Mouse (Mus musculus) A20 (cell line): ENCODE data around the gene Rbm28.

Experiments used
- DNase-seq: peaks from one replicate; pipeline ENCODE4 v3.0.0-alpha.2; 2011; ENCODE audit warnings: low read depth, low spot score

Rbm28 gene

GRCm38 (mm10) chr6:29143608-29144007 lies 21.2 kb downstream of the Rbm28 start:
- peak; percentile 50 for DNase-seq

- no peak for DNase-seq
Observed at GRCm38 (mm10) chr6:29137441-29137840, 27.4 kb downstream of the Rbm28 start.

DNA sequence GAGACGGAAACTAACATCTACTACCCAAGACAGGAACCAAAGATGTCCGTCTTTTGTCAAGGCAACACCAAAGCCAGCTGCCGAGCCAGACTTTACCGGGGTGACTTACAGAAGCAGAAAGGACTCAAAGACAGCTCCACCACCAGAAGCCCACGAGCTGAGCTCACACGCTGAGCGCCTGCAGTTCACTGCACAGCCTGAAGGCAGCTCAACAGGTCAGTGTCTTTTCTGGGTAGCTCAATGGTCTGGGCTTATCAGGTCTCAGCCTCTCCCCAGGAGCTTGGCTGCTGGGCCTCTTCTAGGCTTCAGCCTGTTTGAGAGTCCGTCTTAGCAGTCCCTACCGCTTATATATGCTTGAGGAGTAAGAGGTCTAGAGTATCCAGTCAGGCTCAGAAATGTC lies 31.7 kb downstream of the Rbm28 start:
- DNase-seq, result no peak

DNA sequence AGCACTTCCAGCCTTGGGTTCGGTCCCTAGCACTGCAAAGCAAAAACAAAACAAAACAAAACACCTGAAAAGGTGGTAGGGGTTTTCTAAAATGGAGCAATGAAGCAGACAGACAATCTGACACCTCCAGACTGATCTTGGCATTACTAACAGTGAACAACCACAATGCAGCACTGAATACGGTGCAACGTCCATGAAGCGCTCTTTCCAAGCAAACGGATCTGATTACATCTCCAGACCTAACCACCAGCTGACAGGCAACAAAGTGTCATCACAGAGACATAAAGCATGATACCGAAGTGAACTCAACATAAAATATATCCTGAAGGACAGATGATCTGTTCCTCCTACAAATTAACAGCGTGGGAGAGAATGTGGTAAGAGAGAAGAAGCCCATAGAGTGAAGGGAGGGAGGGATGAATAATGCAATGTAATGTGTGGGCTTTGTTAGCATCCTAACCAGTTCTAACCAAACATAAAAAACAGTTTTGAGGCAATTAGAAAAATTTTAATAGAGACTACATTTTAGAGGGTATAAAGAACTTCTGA lies 37.9 kb downstream of the Rbm28 start:
- no peak for DNase-seq

DNA sequence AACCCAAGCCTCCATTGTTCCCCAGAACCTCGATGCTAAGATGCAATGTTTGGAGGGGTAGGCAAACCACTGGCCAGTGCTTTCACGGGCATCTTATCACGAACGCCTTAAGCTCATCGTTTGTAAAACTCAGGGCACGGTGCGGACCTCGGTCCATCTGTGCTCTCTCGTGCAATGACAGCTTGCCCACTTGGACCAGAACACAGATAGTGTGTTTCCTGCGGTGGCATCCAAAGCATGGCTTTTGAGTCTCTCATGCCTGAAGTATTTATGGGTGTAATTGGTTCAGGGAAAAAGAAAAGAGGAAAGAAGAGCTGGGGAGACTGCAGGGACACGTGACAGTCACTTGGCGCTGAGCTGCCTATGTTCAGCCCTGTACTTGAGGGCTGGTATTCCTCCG lies 44.8 kb downstream of the Rbm28 start:
- no peak for DNase-seq

DNA sequence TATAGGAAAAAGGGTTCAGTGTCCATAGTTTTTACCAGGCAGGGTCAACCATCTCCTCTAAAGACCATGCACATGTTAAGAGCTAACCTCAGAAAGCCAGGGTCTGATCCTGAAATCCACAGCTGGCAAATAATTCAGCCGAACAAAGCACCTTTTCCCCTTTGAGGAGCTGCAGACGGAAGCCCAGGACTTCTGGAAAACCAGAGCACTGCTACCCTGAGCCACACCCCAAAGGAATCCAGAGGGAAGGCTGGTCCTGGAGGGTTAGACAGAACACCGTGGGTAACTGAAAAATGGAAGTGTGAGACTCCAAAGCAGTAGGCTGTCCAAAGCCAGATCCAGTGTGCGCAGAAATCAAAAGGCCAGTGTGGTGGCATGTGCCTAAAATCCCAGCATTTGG lies 45.8 kb downstream of the Rbm28 start:
- no peak for DNase-seq

DNA sequence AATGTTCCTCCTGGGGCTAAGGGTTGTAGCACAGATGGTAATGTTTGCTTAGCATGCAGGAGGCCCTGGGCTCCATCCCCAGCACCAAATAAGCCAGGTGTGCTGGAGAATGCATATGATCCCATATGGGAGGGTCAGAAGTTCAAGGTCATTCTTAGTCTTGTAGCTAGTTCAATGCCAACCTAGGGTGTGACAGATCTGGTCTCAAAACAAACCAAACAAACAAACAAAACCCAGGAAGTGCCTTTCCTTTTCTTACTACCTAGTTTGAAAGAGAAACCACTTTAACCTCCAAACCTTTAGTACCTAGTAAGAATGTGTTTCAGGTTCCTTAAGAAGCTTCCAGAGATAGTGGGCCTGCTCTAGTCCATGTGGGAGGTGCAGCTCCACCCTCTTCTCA lies 46.6 kb downstream of the Rbm28 start:
- no peak for DNase-seq

DNA sequence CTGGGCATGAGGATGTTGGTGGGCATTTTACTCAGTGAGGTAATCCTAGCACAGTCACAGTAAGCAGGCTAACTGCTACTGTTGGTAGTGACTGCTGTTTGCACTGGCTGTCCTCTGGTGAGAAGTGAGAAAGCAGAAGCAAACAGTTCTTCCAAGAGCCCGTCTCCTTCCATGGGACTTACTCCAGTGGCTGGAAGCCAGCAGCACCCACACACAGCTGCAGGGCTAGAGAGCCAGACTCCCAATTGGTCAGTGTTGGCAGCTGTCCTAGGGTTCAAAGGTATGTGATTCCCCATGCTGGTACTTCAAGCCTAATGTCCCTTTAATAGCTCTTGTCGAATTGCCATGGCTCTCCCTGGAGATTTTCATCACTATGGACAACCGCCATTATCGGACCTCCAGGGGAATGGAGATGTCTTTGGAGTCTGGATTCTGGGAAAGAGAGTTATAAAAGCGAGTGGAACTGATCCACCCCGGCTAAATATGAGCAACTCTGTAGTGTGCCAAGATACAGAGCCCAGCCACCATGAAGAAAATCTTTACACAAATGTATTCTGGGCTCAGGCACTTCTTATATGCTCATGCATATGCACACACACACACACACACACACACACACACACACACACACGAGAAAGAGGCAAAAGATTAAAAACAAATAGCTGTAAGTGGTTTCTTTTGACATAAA lies 47.2 kb downstream of the Rbm28 start:
- no peak for DNase-seq

GRCm38 (mm10) chr6:29115756-29116155 lies 49.0 kb downstream of the Rbm28 start:
- no peak for DNase-seq

DNA sequence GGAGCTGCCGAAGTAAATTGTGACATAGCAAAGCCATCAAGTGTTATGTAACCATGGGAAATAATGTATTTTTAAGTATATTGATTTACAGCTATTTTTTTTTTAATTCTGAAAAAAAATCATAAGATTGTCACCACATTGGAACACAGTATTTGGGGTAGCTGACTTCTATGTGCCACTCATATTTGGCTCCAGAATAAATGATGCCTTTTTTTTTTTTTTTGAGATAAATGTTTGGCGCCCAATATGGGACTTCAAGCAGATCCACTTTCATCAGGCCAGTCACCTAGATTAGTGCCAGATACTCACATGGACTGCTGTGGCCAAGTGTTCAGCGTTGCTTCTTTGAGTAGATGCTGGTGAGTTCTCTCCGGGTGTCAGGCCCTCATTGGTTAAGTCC lies 53.3 kb downstream of the Rbm28 start:
- DNase-seq, result no peak

DNA sequence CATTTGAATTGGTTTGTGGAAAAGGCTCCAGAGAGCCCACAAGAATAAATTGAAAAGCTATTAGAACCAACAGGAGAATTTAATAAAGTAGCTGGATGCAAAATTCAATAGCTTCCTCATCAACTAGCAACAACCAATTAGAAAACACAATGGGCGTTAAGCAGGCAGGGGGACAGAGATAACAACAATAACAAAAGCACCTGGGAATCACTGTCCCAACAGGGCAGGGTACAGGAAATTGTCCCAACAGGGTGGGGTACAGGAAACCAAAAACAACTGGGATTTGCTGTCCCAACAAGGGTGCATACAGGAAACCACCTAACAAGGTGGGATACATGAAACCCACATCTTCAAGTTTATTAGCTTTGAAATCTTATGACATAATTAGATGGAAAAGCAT lies 56.4 kb downstream of the Rbm28 start:
- no peak for DNase-seq

GRCm38 (mm10) chr6:29101248-29101864 lies 63.5 kb downstream of the Rbm28 start:
- DNase-seq, result no peak

DNA sequence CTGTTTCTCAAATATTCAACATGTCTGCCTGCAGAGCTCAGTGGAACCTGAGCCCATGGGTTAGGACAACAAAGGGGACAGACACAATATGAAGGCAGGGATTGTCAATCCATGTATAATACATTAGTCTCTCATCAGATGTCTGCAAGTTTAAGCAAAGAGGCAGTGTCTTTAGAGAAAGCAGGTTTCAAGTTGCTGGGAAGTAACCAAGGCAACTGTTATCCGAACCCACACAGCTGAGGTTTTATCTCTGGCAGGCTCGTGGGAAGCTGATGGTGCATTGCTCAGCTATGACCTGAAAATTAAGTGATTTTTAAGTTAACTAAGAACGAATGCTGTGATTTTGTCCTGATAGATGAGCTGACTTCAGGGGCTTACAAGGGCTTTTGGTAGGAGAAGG lies 64.4 kb downstream of the Rbm28 start:
- DNase-seq, result no peak

DNA sequence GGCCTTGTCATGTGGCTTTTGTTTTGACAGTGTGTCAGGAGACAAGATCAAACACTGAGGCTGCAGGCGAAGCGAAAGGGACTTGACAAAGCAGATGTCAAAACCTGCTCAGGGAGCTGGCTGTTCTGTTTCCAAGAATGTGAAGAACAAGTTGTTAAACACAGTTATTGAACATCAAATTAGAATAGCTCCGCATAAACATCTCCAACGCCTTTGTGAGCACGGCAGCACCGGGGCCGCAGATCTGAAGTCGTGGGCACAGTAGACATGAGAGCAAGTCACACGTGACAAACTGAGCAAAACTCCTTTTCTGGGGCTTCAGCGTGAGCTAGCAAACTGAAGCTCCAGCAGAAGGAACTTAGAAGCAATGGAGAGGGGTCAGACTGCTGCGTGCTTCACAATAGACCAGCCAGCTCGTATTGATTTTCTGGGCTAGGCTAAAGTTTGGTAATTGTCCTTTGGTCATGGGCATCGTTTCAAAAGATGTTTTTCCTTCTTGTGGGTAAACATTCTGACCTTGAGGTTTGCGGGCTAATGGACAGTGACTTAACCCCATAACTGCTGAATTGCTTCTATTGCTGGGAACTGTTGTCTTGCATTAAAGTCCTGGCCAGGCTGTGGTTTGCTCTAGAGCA lies 65.2 kb downstream of the Rbm28 start:
- DNase-seq, result no peak

DNA sequence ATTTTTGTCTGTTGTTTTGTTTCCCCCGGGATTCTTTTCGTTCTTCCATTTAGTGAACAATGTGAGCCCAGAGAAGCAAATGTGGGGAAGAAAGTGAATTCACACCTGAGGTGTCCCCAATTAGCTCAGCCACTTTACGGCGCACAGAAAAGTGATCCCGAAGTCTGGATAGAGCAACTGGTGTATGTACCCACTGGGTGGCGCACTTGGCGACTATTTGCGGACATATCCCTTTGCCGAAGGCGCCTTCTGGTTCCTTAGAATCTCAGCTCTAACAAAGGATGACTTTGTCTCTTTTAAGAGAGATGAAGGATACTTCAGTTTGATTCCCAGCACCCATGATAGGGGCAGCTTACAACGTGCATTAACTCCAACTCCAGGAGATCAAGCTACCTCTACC lies 71.9 kb downstream of the Rbm28 start:
- no peak for DNase-seq

DNA sequence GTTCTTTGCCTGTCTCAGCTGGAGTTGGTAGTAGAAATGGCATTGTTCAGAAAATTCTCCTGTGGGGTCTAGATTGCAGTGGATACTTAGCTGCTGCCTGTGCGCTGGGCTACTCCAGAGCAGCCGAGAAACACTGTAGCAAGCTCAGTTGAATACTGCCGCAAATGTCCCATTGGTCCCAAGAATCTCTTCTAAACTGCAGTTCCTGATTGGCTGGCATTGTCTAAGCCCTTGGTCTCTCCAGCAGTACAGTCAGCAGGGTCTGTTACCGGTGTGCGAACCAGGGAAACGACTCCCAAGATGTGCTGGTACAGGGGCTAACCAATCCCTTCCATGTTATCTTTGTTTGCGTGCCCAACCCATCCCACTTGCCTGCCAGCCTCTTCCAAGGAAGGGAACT lies 72.6 kb downstream of the Rbm28 start:
- no peak for DNase-seq

DNA sequence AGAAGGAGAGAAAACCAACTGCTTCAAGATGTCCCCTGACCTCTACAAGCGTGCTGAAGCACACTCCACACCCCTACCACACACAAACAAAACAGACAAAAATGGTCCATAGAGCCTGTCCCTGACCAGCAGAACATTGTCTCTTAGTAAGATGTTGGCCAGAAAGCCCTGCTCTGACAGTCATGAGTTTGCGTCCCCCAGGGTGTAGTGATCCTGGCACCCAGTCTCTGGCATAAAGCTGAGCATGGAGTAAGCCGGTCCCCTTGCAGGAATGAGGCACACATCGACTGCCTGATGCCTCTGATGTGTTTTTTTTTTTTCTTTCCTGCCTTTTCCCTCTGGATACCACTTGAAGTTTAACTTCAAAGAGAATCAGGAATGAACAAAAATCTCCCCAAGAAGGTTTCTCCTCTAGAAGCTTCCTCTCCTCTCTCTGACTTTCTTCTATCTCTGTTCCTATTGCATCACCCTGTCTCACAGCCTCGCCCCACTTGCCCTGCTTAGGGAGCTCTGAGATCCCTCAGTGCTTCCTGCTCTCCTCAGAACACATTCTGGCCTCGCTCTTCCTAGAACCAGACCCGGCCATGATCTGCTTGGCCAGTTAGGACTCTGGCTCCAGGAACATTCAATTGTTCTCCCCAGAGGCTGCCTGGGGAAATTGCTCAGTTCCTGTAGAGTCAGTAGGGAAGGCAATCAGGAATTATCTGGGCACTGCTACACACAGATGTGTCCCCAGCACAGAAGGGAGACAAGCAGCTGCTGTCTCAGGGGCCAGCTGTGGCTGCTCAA lies 76.7 kb downstream of the Rbm28 start:
- no peak for DNase-seq

DNA sequence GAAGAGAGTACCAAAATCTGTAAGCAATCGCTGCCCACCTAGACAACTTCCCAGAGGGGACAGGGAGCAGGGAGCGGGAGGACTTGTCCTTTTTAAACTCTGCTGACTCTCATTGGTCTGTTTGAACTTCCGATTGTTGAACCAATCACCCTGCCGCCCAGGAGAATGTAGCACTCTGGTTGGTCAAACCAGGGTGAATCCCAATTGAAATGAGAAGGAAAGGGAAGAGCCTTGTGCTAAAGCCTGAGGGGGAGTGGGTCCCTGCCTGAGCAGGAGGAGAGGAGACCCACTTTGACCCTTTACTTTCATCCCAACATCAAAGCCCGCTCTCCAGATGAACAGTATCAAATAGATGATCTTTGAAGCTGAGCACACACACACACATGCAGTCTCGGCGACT lies 80.4 kb downstream of the Rbm28 start:
- no peak for DNase-seq

DNA sequence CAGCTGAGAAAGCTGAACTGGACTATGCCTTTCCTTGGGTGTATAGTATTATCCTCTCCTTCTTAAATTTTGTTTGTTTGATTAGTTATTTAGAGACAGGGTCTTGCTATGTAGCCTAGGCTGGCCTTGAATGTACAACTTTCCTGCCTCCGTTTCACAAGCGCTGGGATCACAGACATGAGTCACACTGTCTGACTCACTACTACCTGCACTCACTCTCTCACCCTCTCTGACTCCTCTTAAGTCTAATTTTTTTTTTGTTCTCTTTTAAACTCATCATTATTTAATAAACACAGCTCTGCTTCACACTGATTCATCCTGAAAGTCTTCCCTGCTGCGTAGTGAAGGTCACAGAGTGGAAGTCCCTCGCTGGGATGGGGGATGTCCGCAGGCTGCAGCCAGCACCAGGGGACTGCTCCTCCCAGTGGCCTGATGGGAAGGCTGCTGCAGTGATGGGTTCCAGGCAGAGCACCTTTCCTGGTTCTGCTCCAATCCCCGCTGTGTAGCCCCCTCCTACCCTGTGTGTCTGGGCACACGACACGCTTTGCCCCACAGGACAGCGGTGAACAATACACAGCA lies 81.9 kb downstream of the Rbm28 start:
- DNase-seq, result no peak

DNA sequence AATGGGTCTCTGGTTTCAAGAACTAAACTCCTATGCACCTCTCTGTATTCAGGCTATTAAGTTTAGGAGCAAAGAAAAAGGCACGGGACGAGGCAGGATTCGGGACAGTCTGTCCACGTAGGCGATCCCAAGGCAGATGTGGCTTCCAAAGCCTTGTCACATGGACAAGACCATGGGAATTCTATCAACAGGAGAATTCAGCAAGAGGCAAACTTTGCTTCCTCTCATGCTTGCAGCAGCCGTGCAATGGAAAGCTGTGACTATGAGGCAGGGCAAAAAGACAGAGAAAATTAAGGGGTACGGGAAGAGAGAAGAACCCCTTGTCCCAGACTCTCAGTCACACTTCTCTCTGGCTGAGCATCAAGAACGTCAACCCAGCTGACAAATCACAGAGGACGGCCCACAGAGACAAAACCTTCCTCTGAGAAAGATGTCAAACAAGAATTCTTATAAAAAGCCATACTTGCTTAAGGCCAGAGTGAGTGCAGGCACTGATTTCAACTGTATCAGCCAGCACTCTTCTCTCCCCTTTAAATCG lies 82.9 kb downstream of the Rbm28 start:
- no peak for DNase-seq

DNA sequence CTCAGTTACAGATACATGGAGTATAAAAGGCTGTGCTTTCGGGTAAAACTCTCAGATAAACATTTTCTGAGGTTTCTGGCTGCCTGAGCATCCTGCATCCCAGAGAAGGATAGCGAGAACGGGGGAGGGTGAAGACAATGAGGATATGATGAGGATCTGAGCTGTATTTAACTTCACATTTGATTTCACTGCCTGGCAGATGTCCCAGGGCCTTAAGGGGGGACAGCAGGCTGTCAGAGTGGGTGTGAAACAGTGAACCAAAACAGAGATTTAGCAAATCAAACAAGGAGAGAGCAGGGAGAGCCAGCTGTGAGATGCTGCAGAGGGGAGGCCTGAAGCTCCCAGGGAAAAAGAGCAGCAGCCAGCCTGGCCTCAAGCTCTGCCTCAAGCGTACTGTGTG lies 85.5 kb downstream of the Rbm28 start:
- no peak for DNase-seq

- DNase-seq, result no peak
Observed at GRCm38 (mm10) chr6:29074133-29074469, 90.7 kb downstream of the Rbm28 start.
